21 mouse cellular contexts compared by ENCODE assay signal in the genomic region with DNA sequence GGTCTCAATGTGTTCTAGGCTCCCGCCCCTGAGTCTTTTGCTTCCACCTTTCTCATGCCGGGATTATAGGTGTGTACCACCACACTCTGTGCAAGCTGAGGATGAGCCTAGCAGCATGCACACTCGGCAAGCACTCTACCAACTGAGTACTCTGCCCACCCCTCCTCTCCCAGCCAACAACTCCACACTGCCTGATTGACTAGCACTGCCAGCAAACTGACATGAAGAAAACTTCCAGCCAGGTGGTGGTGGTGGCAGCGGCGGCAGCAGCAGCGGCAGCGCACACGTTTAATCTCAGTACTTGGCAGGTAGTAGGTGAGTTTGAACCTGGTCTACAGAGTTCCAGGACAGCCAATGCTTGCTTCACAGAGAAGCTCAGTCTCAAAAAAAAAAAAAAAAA. TPM values are rescaled to one million over a fixed set of nuclear protein-coding genes. Genes with fewer than 3 reads are reported as not detected.
A peak's percentile ranks its signal among the peaks of the same experiment; 100 is the strongest.
DNase-seq lines count a peak whose midpoint lies in the region; ATAC-seq and TF ChIP-seq lines count a peak whose summit lies in the region.
"Had no signal": no experiment of that assay in that cellular context is flagged by ENCODE, and none has a peak within 500 bp of the region (broad histone marks: within the 10 kb centered on the region; RNA-seq: fewer than 3 reads in every experiment).

No protein-coding gene starts in this region.

- TF ChIP-seq RAD21 in CH12.LX (IDR thresholded peaks at IDR 0.05; ENCODE audit: low read depth, low read length): no peak

- dilution Hi-C loops in CH12.LX (cut with MboI; ENCODE audit: extremely low pct_ligation_motif_present, extremely low pct_unique_long_range_greater_than_20kb, low sequenced_read_pairs): no loop called here

- DNase-seq in A20 (ENCODE audit: low read depth, low spot score) (peak; percentile 67), CH12.LX (ENCODE audit: extremely low read depth) (no peak)
- DNase-seq in splenic B cell, adult 2 months (ENCODE audit: low read depth, low spot score): peak; percentile 56
- DNase-seq: adrenal gland, adult 8-10 months; adrenal gland, postnatal 36 days; cerebellum, adult 11 months; cerebellum, adult 8-10 months; cerebellum, postnatal 14 days; embryo, embryonic 11 days; gastrocnemius, postnatal 36 days; heart, adult 2 months had no signal

- peak overlapping the region; percentile 48 for H3K27ac ChIP-seq in CH12.LX (ENCODE audit: insufficient read depth, low read depth)
- H3K27ac ChIP-seq: embryonic facial prominence, embryonic 12.5 days; forebrain, embryonic 15.5 days; heart, adult 2 months; hindbrain, embryonic 10.5 days; hindbrain, embryonic 14.5 days had no signal

- peak overlapping the region; percentile 64 for H3K4me2 ChIP-seq in CH12.LX (ENCODE audit: insufficient read depth, low read depth, poor library complexity, severe bottlenecking)
- H3K4me2 ChIP-seq: embryonic facial prominence, embryonic 12.5 days; forebrain, embryonic 15.5 days; heart, embryonic 12.5 days; hindbrain, embryonic 14.5 days had no signal

- ATAC-seq in megakaryocyte, adult 5-6 weeks (ENCODE audit: poor library complexity, severe bottlenecking): no peak
- no peak for ATAC-seq in granulocyte monocyte progenitor cell, adult 5-6 weeks (replicated peaks; ENCODE audit: poor library complexity, severe bottlenecking)
- ATAC-seq: forebrain, embryonic 15.5 days had no signal

- H3K79me2 ChIP-seq in CH12.LX (replicated peaks; ENCODE audit: control insufficient read depth, extremely low read depth, insufficient read depth, poor library complexity, severe bottlenecking): peaks cover 2% of the 10 kb centered on the region; the same call in 1 of the 2 replicates

- peaks cover 81% of the 10 kb centered on the region for H3K4me1 ChIP-seq in megakaryocyte, embryonic 14.5 days
- peaks cover 38 to 53% of the 10 kb centered on the region in 2 experiments for H3K4me1 ChIP-seq in CH12.LX (ENCODE audit: control insufficient read depth in 1 of 2, insufficient read depth in 2 of 2)
- H3K4me1 ChIP-seq: embryonic facial prominence, embryonic 12.5 days; forebrain, embryonic 15.5 days; heart, embryonic 12.5 days; hindbrain, embryonic 10.5 days had no signal

- H3K27me3 ChIP-seq in megakaryocyte, embryonic 14.5 days (replicated peaks): no peaks in the 10 kb centered on the region
- no peaks in the 10 kb centered on the region for H3K27me3 ChIP-seq in CH12.LX (replicated peaks)
- H3K27me3 ChIP-seq in splenic B cell, adult 2 months (ENCODE audit: control insufficient read depth, insufficient read depth, low read length, poor library complexity, severe bottlenecking): no peaks in the 10 kb centered on the region
- H3K27me3 ChIP-seq: embryonic facial prominence, embryonic 12.5 days; forebrain, embryonic 15.5 days; heart, embryonic 12.5 days had no signal

- no peaks in the 10 kb centered on the region for H3K36me3 ChIP-seq in megakaryocyte, embryonic 14.5 days (replicated peaks; ENCODE audit: low read length)
- H3K36me3 ChIP-seq in CH12.LX (replicated peaks in 1 of 2; ENCODE audit: control insufficient read depth in 1 of 2, insufficient read depth in 1 of 2, low read length in 1 of 2): peaks cover 0 to 16% of the 10 kb centered on the region in 2 experiments
- peaks cover 11% of the 10 kb centered on the region; the same call in 1 of the 2 replicates for H3K36me3 ChIP-seq in splenic B cell, adult 2 months (ENCODE audit: control insufficient read depth, insufficient read depth, low read length, poor library complexity, severe bottlenecking)
- H3K36me3 ChIP-seq: embryonic facial prominence, embryonic 12.5 days; forebrain, embryonic 15.5 days; heart, embryonic 12.5 days; hindbrain, embryonic 10.5 days had no signal

- H3K9me3 ChIP-seq in megakaryocyte, embryonic 14.5 days: no peaks in the 10 kb centered on the region
- H3K9me3 ChIP-seq in CH12.LX (replicated peaks; ENCODE audit: low read length): no peaks in the 10 kb centered on the region
- H3K9me3 ChIP-seq: embryonic facial prominence, embryonic 12.5 days; forebrain, embryonic 15.5 days; heart, embryonic 12.5 days; hindbrain, embryonic 10.5 days had no signal

- in situ Hi-C loops in CH12.LX (cut with MboI; ENCODE audit: low pct_ligation_motif_present, low pct_unique_long_range_greater_than_20kb, low sequenced_read_pairs): no loop called here

- no peak for TF ChIP-seq CTCF in CH12.LX (conservative IDR thresholded peaks at IDR 0.05 in 1 of 2, IDR thresholded peaks at IDR 0.05 in 1 of 2; ENCODE audit: low read depth in 2 of 2, low read length in 2 of 2)

- H3K9ac ChIP-seq in CH12.LX (ENCODE audit: insufficient read depth, low read depth): peak overlapping the region; percentile 77; the same call in 1 of the 2 replicates
- H3K9ac ChIP-seq: embryonic facial prominence, embryonic 12.5 days; forebrain, embryonic 15.5 days; heart, embryonic 12.5 days; hindbrain, embryonic 14.5 days had no signal

- TF ChIP-seq POLR2A in CH12.LX (IDR thresholded peaks at IDR 0.05; ENCODE audit: low read depth, low read length): no peak

- no peak for TF ChIP-seq EP300 in CH12.LX (IDR thresholded peaks at IDR 0.05; ENCODE audit: low read length)

- H3K4me3 ChIP-seq in megakaryocyte, embryonic 14.5 days (replicated peaks): peak overlapping the region; percentile 55
- peak overlapping the region; percentile 62 to 77 (median 63) for H3K4me3 ChIP-seq in CH12.LX (replicated peaks in 1 of 3; ENCODE audit: low read depth in 2 of 3, low read length in 2 of 3, poor library complexity in 1 of 3)
- H3K4me3 ChIP-seq: embryonic facial prominence, embryonic 12.5 days; forebrain, embryonic 15.5 days; heart, adult 2 months; heart, embryonic 12.5 days; hindbrain, embryonic 10.5 days had no signal

TF ChIP-seq in CH12.LX, 34 proteins besides CTCF, POLR2A, EP300 and RAD21:
- TF ChIP-seq ZNF384 (IDR thresholded peaks at IDR 0.05; ENCODE audit: low read depth, low read length) (0 out of 2 replicates have a peak, but pooled peaks have one; percentile 11), PAX5 (IDR thresholded peaks at IDR 0.05; ENCODE audit: low read length) (no peak)

RNA-seq across cellular contexts. Expression of a gene that starts 36.1 kb away (rescaled TPM):
- not detected in 2 replicates for polyA plus RNA-seq in megakaryocyte, embryonic 14.5 days (2012; ENCODE audit: insufficient read depth, low replicate concordance)
- not detected in 2 replicates for total RNA-seq in megakaryocyte, adult 5-6 weeks (2015)
- not detected in 2 replicates for total RNA-seq in megakaryocyte, adult 5-6 weeks (2017)
- total RNA-seq in CH12.LX (2012; rRNA removed) (27.7 and 30.2 TPM in 2 replicates), CH12.LX (2014; rRNA removed) (75.4 and 93.4 TPM in 2 replicates)
- polyA plus RNA-seq in CH12.LX (2012; ENCODE audit: insufficient read length, low read depth): 61.2 and 70.5 TPM in 2 replicates
- total RNA-seq in granulocyte monocyte progenitor cell, adult 5-6 weeks (2014; fragmentation: Nextera tagmentation): not detected in 2 replicates
- total RNA-seq in granulocyte monocyte progenitor cell, adult 5-6 weeks (2017): not detected in 2 replicates
- total RNA-seq: adrenal gland, postnatal 36 days; common myeloid progenitor, adult 5-6 weeks; gastrocnemius, adult 8-10 months; gastrocnemius, postnatal 36 days had no signal
- polyA plus RNA-seq: forebrain, embryonic 15.5 days; heart, embryonic 12.5 days; hindbrain, embryonic 10.5 days; hindbrain, embryonic 14.5 days had no signal

RNA-seq across cellular contexts. Expression of a gene that starts 43.0 kb away (rescaled TPM):
- 11.6 and 16.1 TPM in 2 replicates for polyA plus RNA-seq in megakaryocyte, embryonic 14.5 days (2012; ENCODE audit: insufficient read depth, low replicate concordance)
- 6.0 TPM in 2 replicates for total RNA-seq in megakaryocyte, adult 5-6 weeks (2015)
- 2.6 and 3.0 TPM in 2 replicates for total RNA-seq in megakaryocyte, adult 5-6 weeks (2017)
- 0.88 and 1.6 TPM in 2 replicates for total RNA-seq in CH12.LX (2012; rRNA removed)
- total RNA-seq in CH12.LX (2014; rRNA removed): 0.08 and 0.67 TPM in 2 replicates
- polyA plus RNA-seq in CH12.LX (2012; ENCODE audit: insufficient read length, low read depth): 6.2 and 7.5 TPM in 2 replicates
- 8.7 and 13.0 TPM in 2 replicates for total RNA-seq in granulocyte monocyte progenitor cell, adult 5-6 weeks (2014; fragmentation: Nextera tagmentation)
- total RNA-seq in granulocyte monocyte progenitor cell, adult 5-6 weeks (2017): 1.6 and 2.6 TPM in 2 replicates

Comparison
In these comparisons a context has a peak if more than half of its experiments do, and no peak if none do; other contexts are left out.
1. RNA of a gene that starts 36.1 kb away (total RNA-seq): 27.7 to 93.4 TPM in CH12.LX; not detected in megakaryocyte, adult 5-6 weeks and not detected in granulocyte monocyte progenitor cell, adult 5-6 weeks; every median in the first group is over 10 times any median in the second.